Mouse (Mus musculus) limb, embryonic 13.5 days (tissue): ENCODE results near the gene Nudt8. TPM values are rescaled to one million over a fixed set of nuclear protein-coding genes. Genes with fewer than 3 reads are reported as not detected.
"Not testable (repeated sequence)": the region's sequence is repeated elsewhere in the genome, so short reads cannot be mapped to it uniquely, and the experiment has no call there.

Source experiments
- ATAC-seq: fragments of 200-750 bp; cut with Nextera tagmentation; 2 replicates; pipeline ENCODE4 v1.8.0; 2017; ENCODE audit warnings: low read depth, moderate number of reproducible peaks, moderate TSS enrichment; ENCODE audit not compliant: low FRiP score
- H3K27ac ChIP-seq: fragments of 300-500 bp; sonication (generic); 2 replicates; pipeline ENCODE4 v1.5.1; 2015; ENCODE audit warnings: inconsistent platforms, mild to moderate bottlenecking, moderate library complexity
- H3K27me3 ChIP-seq: fragments of 300-500 bp; sonication (generic); 2 replicates; pipeline ENCODE4 v1.6.1; 2015; ENCODE audit warnings: mild to moderate bottlenecking, inconsistent platforms
- H3K36me3 ChIP-seq: fragments of 300-500 bp; sonication (generic); 2 replicates; pipeline ENCODE4 v1.6.1; 2015; ENCODE audit warnings: inconsistent platforms, mild to moderate bottlenecking, moderate library complexity
- H3K4me1 ChIP-seq: fragments of 300-500 bp; sonication (generic); 2 replicates; pipeline ENCODE4 v1.6.1; 2015; ENCODE audit warnings: inconsistent platforms
- H3K4me2 ChIP-seq: fragments of 300-500 bp; sonication (generic); replicated peaks from 2 replicates; pipeline ENCODE4 v1.6.1; 2015; ENCODE audit warnings: inconsistent platforms, mild to moderate bottlenecking, moderate library complexity
- H3K4me3 ChIP-seq: fragments of 300-500 bp; sonication (generic); 2 replicates; pipeline ENCODE4 v1.5.1; 2015; ENCODE audit warnings: moderate library complexity, mild to moderate bottlenecking, inconsistent platforms
- H3K9ac ChIP-seq: fragments of 300-500 bp; sonication (generic); 2 replicates; pipeline ENCODE4 v1.6.1; 2015; ENCODE audit warnings: mild to moderate bottlenecking, inconsistent platforms
- H3K9me3 ChIP-seq: fragments of 300-500 bp; sonication (generic); 2 replicates; pipeline ENCODE4 v1.6.1; 2016; ENCODE audit warnings: inconsistent platforms
- WGBS: fragments of 180-500 bp; shearing (Covaris S2); methylation state at CpG from one replicate; pipeline ENCODE4 v1.1.7; 2015; 5-methylcytosine and 5-hydroxymethylcytosine counted together
- polyA plus RNA-seq: library from polyadenylated mRNA; unstranded; fragments of >200 nt; fragmentation: Nextera tagmentation; extraction: Ambion mirVana; gene quantifications from 2 replicates; pipeline ENCODE4 v1.2.1, GENCODE M21; 2015

Gene Nudt8
- polyA plus RNA-seq, 1 experiment from 2014 or later = 34.2 TPM

DNA sequence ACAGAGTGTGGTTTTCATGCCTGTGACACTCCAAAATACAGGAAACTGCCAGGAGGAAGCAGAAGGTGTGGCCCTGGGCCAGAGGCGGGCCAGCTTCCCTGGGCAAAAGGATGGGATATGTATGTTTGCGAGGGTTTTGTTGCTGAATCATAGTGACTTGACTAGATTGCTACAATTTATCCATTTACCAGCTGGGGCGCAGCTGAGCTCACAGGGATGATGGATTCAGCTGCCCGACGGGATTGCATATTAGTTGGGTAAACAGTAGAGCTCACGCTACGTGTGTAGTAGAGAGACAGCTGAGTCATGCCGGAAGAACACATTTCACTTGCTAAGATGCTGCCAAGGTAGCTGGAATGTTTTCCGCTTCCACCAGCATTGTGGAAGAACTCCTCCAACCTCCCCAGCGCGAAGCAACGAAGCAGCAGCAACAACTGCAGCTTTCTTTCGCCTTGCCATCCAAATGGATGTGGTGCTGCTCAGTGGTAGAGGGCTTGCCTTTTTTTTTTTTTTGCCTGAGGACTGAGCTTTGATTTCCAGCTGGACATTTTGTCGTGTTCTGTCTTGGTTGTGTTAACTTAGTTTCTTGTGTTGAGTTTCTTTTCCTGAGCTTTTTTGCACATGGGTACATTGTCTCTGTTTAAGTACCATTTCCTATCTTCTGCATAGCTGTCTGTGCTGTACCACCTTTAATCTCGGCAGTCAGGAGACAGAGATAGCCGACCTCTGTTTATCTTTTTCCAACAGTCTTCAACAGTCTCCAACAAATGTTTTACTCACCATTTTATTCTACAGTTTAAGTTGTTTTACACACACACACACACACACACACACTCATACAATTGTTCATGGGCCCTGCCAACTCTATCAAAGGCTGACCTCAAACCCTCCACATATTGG lies 45.8 kb downstream of the Nudt8 start, which contains the start of gene Gstp2:
Gene Gstp2, minus strand, starts transcription at position 58 of the 900 bp plus-strand sequence.
- Histone ChIP-seq H3K4me2 (peak within 1 kb of the TSS; percentile 22; the same call in 1 of the 2 replicates), H3K27ac (no peak within 1 kb of the TSS), H3K9ac (no peak within 1 kb of the TSS), H3K9me3 (no peaks in the 10 kb centered on the region), H3K36me3 (no peaks in the 10 kb centered on the region), H3K27me3 (no peaks in the 10 kb centered on the region), H3K4me1 (peaks cover 5% of the 10 kb centered on the region; the same call in 1 of the 2 replicates), H3K4me3 (no peak within 1 kb of the TSS)
- ATAC-seq = no peak
- whole genome bisulfite sequencing = 63% methylated on average over 16 of the region's 16 CpGs

DNA sequence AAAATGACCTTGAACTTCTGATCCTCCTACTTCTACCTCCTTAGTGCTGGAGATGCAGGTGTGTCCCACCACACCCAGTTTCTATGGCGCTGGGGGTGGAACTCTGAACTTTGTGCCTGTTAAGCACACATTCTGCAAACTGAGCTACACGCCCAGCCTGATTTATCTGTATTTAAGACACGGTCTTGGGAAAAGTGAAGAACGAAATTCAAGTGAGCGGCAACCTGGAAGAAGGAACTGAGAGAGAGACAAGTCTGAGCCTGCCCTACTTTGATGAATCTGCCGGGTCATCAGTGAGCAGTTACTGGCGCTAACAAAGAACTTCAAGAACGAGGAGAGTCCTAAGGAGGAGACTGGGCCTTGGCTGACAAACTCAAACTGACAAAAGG lies 46.5 kb downstream of the Nudt8 start:
- Histone ChIP-seq H3K9me3 (no peaks in the 10 kb centered on the region), H3K36me3 (no peaks in the 10 kb centered on the region), H3K27ac (no peak overlapping the region), H3K9ac (no peak overlapping the region), H3K4me2 (no peak overlapping the region), H3K4me1 (peaks cover 5% of the 10 kb centered on the region; the same call in 1 of the 2 replicates), H3K27me3 (no peaks in the 10 kb centered on the region), H3K4me3 (no peak overlapping the region)
- ATAC-seq = no peak
- 78% methylated on average over 8 of the region's 8 CpGs for WGBS

DNA sequence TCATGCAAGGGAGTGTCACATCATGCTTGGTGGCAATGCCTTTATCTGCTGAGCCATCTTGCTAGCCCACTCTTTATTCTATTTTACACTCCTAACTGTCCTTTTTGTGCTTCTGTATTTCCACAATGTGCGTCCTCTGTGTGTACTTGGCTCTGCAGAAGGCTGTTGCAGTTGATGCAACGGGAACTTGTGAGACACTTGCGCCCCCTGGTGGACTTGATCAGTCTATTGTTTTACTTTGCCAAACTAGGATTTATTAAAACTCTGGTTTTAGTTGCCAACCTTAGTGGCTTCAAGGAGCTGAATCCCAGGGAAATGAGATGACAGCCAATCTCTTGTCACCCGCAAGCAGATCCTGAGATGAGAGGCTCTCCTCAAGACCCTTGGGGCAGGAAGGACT lies 47.5 kb downstream of the Nudt8 start:
- Histone ChIP-seq H3K27ac (no peak overlapping the region), H3K36me3 (no peaks in the 10 kb centered on the region), H3K4me1 (peaks cover 5% of the 10 kb centered on the region; the same call in 1 of the 2 replicates), H3K9me3 (no peaks in the 10 kb centered on the region), H3K4me2 (no peak overlapping the region), H3K9ac (no peak overlapping the region), H3K27me3 (no peaks in the 10 kb centered on the region), H3K4me3 (no peak overlapping the region)
- no peak for ATAC-seq
- 20% methylated on average over 4 of the region's 4 CpGs for WGBS

DNA sequence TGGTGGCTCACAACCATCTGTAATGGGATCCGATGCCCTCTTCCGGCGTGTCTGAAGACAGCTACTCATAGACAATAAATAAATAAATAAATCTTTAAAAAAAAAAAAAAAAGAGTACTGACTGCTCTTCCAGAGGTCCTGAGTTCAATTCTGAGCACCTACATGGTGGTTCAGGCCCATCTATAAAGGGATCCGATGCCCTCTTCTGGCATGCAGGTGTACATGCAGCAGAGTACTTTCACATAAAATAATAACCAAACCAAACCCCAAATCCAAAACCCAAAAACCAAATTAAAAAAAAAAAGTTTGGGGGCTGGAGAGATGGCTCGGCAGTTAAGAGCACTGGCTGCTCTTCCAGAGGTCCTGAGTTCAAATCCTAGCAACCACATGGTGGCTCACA lies 48.7 kb downstream of the Nudt8 start:
- H3K4me2 ChIP-seq, H3K36me3 ChIP-seq, H3K4me3 ChIP-seq, H3K9me3 ChIP-seq, H3K9ac ChIP-seq, H3K27me3 ChIP-seq, H3K4me1 ChIP-seq, ATAC-seq, H3K27ac ChIP-seq: not testable (repeated sequence)
- 86% methylated on average over 5 of the region's 5 CpGs for WGBS

DNA sequence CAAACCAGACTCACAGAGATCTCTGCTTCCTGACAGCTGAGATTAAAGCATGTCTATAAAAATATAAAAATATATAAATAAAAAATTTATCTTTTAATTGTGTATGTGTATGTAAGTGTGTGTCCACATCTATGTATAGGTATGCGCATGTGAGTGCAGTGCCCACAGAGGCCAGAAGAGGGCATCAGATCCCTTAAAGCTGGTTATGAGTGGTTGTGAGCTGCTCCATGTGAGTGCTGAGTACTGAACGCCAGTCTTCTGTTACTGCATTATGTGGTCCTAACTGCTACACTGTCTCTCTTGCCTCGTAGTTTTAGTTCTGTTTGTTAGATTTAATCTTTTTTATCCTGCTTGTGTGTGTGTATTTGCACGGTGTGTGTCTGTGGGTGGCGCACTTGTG lies 50.6 kb downstream of the Nudt8 start:
- H3K27me3 ChIP-seq = no peaks in the 10 kb centered on the region
- H3K27ac ChIP-seq = no peak overlapping the region
- H3K4me2 ChIP-seq = no peak overlapping the region
- 94% methylated on average over 5 of the region's 5 CpGs for WGBS
- no peak overlapping the region for H3K9ac ChIP-seq
- H3K9me3 ChIP-seq = no peaks in the 10 kb centered on the region
- no peak for ATAC-seq
- H3K4me1 ChIP-seq = peaks cover 2% of the 10 kb centered on the region; the same call in 1 of the 2 replicates
- H3K4me3 ChIP-seq = no peak overlapping the region
- H3K36me3 ChIP-seq = no peaks in the 10 kb centered on the region

Other genes starting within 250 kb of the Nudt8 start
- 30.4 and 31.2 TPM in 2 replicates for gene Kmt5b, start 233.2 kb upstream of the Nudt8 start, polyA plus RNA-seq
- 46.0 and 47.8 TPM in 2 replicates for gene Chka, start 148.8 kb upstream of the Nudt8 start, polyA plus RNA-seq
- 40.3 and 52.9 TPM in 2 replicates for gene Tcirg1, start 93.4 kb upstream of the Nudt8 start, polyA plus RNA-seq
- gene Ndufs8, start 87.8 kb upstream of the Nudt8 start, polyA plus RNA-seq = 259 and 267 TPM in 2 replicates
- gene Aldh3b1, start 70.8 kb upstream of the Nudt8 start, polyA plus RNA-seq = 1.1 and 1.3 TPM in 2 replicates
- 14.2 and 15.0 TPM in 2 replicates for gene Unc93b1, start 65.4 kb upstream of the Nudt8 start, polyA plus RNA-seq
- 0.05 TPM in 1 of 2 replicates, not detected in the other for gene Aldh3b3, start 41.9 kb upstream of the Nudt8 start, polyA plus RNA-seq
- gene Aldh3b2, start 28.3 kb upstream of the Nudt8 start, polyA plus RNA-seq = 7.8 and 9.3 TPM in 2 replicates
- gene Acy3, start 14.0 kb upstream of the Nudt8 start, polyA plus RNA-seq = 4.6 and 6.8 TPM in 2 replicates
- gene Tbx10, start 7.8 kb upstream of the Nudt8 start, polyA plus RNA-seq = not detected in 2 replicates
- 4.5 and 4.7 TPM in 2 replicates for gene Gm49405, start within 50 bp of the Nudt8 start, polyA plus RNA-seq
- 4.6 and 5.5 TPM in 2 replicates for gene Doc2g, start 2.7 kb downstream of the Nudt8 start, polyA plus RNA-seq
- 188 and 199 TPM in 2 replicates for gene Ndufv1, start 12.2 kb downstream of the Nudt8 start, polyA plus RNA-seq
- gene Gstp1, start 37.4 kb downstream of the Nudt8 start, polyA plus RNA-seq = 573 and 575 TPM in 2 replicates
- gene Gstp2, start 45.4 kb downstream of the Nudt8 start, polyA plus RNA-seq = 0.61 and 6.7 TPM in 2 replicates
- not detected in 2 replicates for gene Gstp3, start 59.0 kb downstream of the Nudt8 start, polyA plus RNA-seq
- not detected in 2 replicates for gene Cabp2, start 81.0 kb downstream of the Nudt8 start, polyA plus RNA-seq
- 56.8 TPM in 2 replicates for gene Cdk2ap2, start 96.6 kb downstream of the Nudt8 start, polyA plus RNA-seq
- gene Pitpnm1, start 99.4 kb downstream of the Nudt8 start, polyA plus RNA-seq = 6.6 and 7.3 TPM in 2 replicates
- gene Aip, start 125.3 kb downstream of the Nudt8 start, polyA plus RNA-seq = 98.5 and 105 TPM in 2 replicates
- not detected in 2 replicates for gene Gpr152, start 139.2 kb downstream of the Nudt8 start, polyA plus RNA-seq
- 0.05 and 0.13 TPM in 2 replicates for gene Cabp4, start 143.5 kb downstream of the Nudt8 start, polyA plus RNA-seq
- gene Coro1b, start 148.0 kb downstream of the Nudt8 start, polyA plus RNA-seq = 137 and 146 TPM in 2 replicates
- gene Ptprcap, start 153.0 kb downstream of the Nudt8 start, polyA plus RNA-seq = 2.7 and 3.6 TPM in 2 replicates
- gene Rps6kb2, start 162.8 kb downstream of the Nudt8 start, polyA plus RNA-seq = 63.9 and 65.7 TPM in 2 replicates
- gene Carns1, start 174.9 kb downstream of the Nudt8 start, polyA plus RNA-seq = 2.2 and 2.5 TPM in 2 replicates
- gene Tbc1d10c, start 190.7 kb downstream of the Nudt8 start, polyA plus RNA-seq = 1.3 and 2.7 TPM in 2 replicates
- 817 and 858 TPM in 2 replicates for gene Ppp1ca, start 191.5 kb downstream of the Nudt8 start, polyA plus RNA-seq
- 36.2 and 38.1 TPM in 2 replicates for gene Rad9a, start 201.1 kb downstream of the Nudt8 start, polyA plus RNA-seq
- gene Clcf1, start 213.7 kb downstream of the Nudt8 start, polyA plus RNA-seq = 9.0 and 10.0 TPM in 2 replicates
- not detected in 2 replicates for gene AC109138.7, start 213.8 kb downstream of the Nudt8 start, polyA plus RNA-seq
- gene Pold4, start 231.3 kb downstream of the Nudt8 start, polyA plus RNA-seq = 17.6 and 21.4 TPM in 2 replicates